Mouse (Mus musculus): ENCODE data around the gene Olfr13.
"Not testable (repeated sequence)": the region's sequence is repeated elsewhere in the genome, so short reads cannot be mapped to it uniquely, and the experiment has no call there.

Gene Olfr13

DNA sequence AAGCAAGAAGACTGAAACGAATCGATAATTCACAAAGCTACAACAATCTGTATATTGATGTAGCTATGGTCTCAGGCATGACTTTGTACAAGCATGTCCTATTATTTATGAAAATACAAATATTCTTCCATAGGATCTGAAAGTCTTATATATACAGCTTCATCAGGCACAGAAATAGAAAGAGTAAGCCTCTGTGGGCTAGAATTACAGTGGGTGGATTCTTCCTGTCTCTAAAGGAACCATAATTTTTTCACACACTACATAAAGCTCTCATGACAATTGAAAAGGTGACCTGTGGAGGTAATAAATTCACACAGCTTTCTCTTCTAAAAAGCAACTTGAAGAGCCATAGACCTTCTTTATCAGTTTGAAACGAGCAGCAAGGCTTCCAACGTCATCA is at the start of gene Olfr13:
Olfr13 (plus strand) TSS at position 301 of the 400 bp plus-strand sequence.
- DNase-seq = no peak

GRCm38 (mm10) chr6:43146267-43146666 is 25.7 kb upstream of the Olfr13 start, which contains the start of gene Olfr237-ps1:
Gene Olfr237-ps1, plus strand, starts transcription at chr6:43146567.
- DNase-seq = not testable (repeated sequence)

- DNase-seq = no peak
Observed at GRCm38 (mm10) chr6:43159502-43159901, 12.4 kb upstream of the Olfr13 start.

DNA sequence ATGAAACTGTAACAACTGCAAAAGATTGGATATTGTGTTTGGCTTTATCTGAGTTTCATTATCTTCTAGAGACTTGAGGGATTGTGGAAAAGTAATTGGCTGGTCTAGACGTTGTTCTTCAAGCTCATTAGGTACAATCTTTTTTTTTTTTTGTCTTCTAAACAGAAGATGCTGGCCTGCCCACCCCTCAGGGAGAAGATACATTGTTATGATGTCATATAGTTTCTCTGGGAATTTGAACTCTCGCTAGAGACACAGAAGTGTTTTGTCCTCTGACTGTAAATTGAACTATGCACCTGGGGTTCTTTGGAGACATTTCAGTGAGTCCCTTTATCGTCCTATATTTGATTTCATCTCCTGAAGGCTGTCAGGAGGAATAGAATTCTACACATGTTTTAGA is 9.0 kb upstream of the Olfr13 start, which contains the start of gene Olfr437:
Olfr437 (plus strand) TSS at position 301 of the 400 bp plus-strand sequence.
- DNase-seq = no peak

- DNase-seq = no peak
Observed at GRCm38 (mm10) chr6:43167246-43167645, 4.7 kb upstream of the Olfr13 start.

- no peak for DNase-seq
Observed at GRCm38 (mm10) chr6:43178129-43178528, 6.2 kb downstream of the Olfr13 start.

DNA sequence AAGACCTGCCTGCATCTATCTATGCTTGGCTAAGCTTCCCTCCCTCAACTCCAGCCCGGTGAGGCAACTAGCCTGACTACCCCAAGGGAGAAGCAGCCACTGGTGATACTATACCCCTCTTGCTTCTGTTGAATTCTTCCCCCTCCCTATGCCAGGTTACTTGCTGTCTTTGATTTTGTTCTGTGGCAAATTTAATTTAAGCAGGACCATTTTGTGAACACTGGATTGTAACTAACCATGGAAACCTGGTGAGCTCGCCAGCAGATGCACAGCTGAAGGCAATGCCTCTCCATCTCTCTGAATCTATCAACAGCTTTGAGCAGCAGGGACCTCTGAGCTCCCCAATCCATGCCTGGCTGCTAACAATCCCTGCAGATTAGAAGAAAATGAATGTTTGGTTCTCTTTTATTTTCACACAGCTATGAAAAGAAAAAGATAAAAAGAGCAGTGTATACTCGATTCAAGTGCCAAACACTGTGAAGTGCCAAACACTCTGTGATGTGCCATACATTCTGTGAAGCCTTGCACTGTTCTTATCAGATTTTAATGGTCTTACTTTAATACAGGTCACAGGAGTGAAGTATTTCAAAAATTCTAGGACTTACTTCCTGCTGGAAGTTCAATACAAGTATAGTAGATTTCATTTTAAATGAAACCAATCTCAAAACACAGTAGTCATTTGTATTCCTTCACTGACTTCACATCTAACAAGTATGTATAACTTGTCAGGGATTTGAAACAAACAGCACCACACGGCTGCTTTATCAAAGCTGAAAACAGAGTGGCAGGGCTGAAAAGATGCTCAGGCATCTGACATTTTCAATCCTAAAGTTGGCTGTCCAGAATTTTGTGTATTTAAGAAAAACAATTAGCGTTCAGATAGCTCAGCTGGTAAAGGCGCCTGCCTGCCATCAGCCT is 6.9 kb downstream of the Olfr13 start:
- DNase-seq = no peak

DNA sequence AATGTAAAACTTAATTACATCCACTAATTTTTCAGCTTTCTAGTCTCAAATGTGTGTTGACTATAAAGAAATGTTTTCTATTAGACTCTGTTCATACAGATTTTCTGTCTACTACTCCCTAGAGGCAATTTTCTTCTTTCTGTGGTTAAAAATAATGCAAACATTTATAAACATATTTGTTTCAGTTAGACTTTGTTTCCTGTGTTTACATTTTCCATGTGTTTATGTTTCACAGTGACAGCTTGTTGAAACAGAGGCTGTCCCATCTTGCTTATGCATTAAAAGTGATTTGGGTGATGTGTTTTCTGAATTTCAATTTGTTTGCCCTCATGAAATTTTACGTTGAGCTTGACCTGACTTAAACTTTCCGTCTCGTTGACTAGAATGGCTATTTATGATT is 19.0 kb downstream of the Olfr13 start:
- DNase-seq = no peak

GRCm38 (mm10) chr6:43196781-43197180 is 24.8 kb downstream of the Olfr13 start, which contains the start of gene Olfr435:
Gene Olfr435, plus strand, starts transcription at chr6:43197146.
- DNase-seq = no peak

DNA sequence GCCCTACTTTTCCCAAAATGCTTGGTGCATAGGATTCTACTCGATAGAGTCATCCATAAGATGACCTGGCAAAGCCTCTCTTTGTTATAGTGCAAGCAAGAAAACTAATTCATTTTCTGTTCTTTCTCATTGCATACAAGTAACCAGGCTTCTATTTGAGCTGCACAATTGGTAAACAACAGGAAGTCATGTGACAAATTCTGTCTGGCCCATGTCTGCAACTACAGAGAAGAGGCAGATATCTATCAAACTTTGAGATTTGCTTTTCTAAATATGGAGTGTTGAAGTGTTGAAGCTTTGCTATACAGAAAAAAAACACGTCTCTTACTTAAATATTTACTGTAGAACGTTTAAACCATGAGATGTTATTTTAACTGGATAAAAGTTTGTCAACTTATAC is 26.2 kb downstream of the Olfr13 start:
- DNase-seq = no peak

DNA sequence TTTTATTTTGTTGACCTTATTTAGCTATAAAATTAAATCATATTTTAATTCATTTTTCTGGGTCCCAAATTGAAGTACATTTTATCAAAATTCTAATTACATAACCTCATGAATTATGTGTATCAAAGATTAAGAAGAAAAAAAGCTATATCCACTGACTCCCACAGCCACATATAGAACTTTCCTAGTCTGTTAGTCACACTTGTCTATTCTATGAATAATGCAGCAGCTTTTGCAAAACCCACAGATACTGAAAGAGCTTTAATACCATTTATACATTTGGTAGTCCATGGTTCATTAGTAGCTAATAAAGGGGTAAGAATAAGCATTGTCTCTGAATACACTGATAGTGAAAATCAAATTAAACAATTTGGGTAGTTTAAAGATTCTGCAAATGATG is 30.8 kb downstream of the Olfr13 start:
- no peak for DNase-seq

DNA sequence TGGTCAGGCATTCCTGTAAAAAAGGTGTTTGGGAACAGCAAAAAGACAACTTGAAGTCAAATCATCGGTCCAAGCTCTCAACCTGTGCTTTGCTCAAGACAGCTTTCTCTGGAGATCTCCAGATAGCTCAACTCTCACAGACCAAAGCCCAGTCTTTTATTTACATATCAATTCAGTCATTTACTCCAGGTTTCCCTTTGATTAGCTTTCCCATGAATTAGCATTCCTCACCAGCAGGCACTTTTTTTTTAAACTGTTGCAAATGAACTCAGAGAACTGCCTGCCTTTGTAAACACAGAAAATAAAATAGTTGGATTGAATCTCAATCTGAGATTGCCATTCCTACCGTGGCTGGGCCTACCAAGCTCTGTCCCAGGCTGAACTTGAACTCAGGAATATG is 33.4 kb downstream of the Olfr13 start:
- no peak for DNase-seq

GRCm38 (mm10) chr6:43212873-43213272 is 40.9 kb downstream of the Olfr13 start, which contains the start of gene Olfr434:
Gene Olfr434, plus strand, starts transcription at chr6:43213021.
- DNase-seq = not testable (repeated sequence)
